Mouse (Mus musculus) kidney, adult 2 months (tissue): ENCODE data around the gene Foxn3.

Source experiments
- CTCF ChIP-seq: fragments of 200-500 bp; conservative IDR thresholded peaks from 2 replicates; pipeline ENCODE4 v1.5.1; 2011; ENCODE audit warnings: low read depth, mild to moderate bottlenecking, control low read depth, low read length, moderate library complexity, mixed read lengths; ENCODE audit not compliant: insufficient read depth, insufficient read length
- POLR2A ChIP-seq: fragments of 200-500 bp; IDR thresholded peaks from one replicate; pipeline ENCODE4 v1.6.1; 2011; ENCODE audit warnings: low read depth, low read length, control low read depth

GRCm38 (mm10) chr12:99498978-99499694 lies 64.2 kb downstream of the Foxn3 start:
- TF ChIP-seq CTCF (no peak), POLR2A (no peak)
